Mouse (Mus musculus) mammary gland, adult 2 months (tissue): ENCODE data around the gene Nsrp1. TPM values are rescaled to one million over a fixed set of nuclear protein-coding genes. Genes with fewer than 3 reads are reported as not detected.

ENCODE experiments used
- polyA plus RNA-seq: library from polyadenylated mRNA; depleted of rRNA; stranded (reverse); fragments of >200 nt; gene quantifications from 2 replicates; pipeline ENCODE4 v1.2.3, GENCODE M21; 2012; ENCODE audit warnings: low replicate concordance; rRNA removed

Gene Nsrp1
- polyA plus RNA-seq: 0.22 and 0.83 TPM in 2 replicates

DNA sequence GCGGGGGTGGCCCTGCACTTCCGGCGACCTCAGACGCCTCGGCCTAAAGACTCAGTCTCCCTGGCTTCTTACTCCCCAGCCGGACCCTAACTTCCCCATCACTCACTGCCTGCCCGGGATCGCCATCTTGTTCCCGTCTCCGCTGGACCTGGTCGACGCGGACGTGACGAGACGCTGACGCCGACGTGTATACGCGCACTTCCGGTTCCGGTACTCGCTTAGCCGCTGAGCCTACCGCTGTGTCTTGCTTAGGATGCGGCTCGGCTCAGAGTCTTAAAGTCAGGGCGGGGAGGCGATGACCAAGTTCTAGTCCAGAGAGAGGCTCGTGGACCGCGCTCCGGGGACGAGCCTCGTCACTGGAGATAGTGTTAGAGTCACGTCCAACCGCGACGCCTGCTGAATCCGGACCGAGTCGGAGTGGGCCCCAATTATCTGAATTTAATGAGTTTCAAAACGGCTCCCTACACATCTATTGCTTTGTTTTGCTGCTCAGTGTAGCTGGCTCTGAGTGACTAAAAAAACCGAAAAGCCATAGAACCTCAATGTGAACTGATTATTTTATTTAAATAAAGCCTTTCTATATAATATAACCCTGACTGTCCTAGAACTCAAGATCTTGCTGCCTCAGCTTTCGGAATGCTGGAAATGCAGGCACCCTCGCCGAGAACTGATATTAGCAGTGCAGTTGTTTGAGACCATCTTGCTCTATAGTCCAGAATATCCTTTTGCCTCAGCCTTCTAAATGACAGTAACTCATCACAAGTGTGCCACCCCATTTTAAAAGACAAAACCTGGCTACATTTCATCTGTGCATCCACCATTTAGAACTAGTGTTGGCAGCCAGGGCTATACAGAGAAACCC is at the start of gene Nsrp1:
Nsrp1 (minus strand) TSS at position 163 of the 862 bp plus-strand sequence.

DNA sequence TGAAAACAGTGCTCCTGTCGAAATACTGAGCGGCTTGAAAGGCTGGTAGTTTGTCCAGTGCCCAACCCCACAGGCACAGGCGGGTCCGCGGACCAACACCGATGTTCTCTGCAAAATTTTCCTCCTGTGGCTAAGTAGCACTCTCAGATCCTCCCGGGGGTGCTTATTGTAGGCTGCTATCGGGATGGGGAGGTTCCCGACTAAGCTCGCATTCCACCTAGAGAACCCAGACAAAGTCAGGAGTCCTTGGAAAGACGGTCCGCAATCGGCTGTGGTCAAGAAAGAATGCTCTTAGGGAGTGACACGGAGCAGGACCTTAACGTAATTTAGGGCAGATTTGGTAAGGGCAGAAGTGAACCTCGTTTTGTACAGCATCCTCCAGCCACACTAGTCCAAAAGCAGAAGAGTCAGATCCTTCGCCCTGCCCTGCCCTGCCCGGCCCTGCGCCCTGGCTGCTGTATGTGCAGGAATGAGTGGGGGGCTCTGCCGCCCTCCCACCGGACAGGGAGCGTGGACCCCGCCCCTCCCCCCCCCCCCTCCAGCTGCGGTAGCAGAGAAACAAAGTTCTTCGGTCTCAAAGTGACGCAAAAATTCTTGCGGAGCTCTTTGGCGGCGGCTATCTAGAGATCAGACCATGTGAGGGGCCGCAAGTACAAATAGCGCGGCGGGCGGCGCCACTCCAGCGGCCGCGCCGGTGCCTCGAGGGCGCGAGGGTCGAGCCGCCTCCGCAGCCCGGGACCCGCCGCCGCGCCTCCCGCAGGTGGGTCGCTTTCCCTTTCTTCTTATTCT is 80.1 kb downstream of the Nsrp1 start, which contains the start of gene Slc6a4:
Slc6a4 (plus strand) TSS at position 688 of the 789 bp plus-strand sequence.

Other genes starting within 250 kb of the Nsrp1 start
- gene Cpd, start 231.4 kb downstream of the Nsrp1 start, polyA plus RNA-seq: 22.9 and 33.1 TPM in 2 replicates
- 0.32 TPM in 2 replicates for gene Tmigd1, start 176.3 kb downstream of the Nsrp1 start, polyA plus RNA-seq
- gene Blmh, start 153.6 kb downstream of the Nsrp1 start, polyA plus RNA-seq: 8.1 and 13.7 TPM in 2 replicates
- gene Slc6a4, start 79.8 kb downstream of the Nsrp1 start, polyA plus RNA-seq: 1.9 and 4.9 TPM in 2 replicates
- gene Efcab5, start 110.5 kb upstream of the Nsrp1 start, polyA plus RNA-seq: 0.06 and 0.32 TPM in 2 replicates
- 23.0 and 34.1 TPM in 2 replicates for gene Ssh2, start 137.9 kb upstream of the Nsrp1 start, polyA plus RNA-seq